Mouse (Mus musculus): ENCODE measurements around the gene Gnb2. TPM values are rescaled to one million over a fixed set of nuclear protein-coding genes. Genes with fewer than 3 reads are reported as not detected.

The Gnb2 gene
- polyA plus RNA-seq, 1 experiment from 2014 or later = 437 TPM

DNA sequence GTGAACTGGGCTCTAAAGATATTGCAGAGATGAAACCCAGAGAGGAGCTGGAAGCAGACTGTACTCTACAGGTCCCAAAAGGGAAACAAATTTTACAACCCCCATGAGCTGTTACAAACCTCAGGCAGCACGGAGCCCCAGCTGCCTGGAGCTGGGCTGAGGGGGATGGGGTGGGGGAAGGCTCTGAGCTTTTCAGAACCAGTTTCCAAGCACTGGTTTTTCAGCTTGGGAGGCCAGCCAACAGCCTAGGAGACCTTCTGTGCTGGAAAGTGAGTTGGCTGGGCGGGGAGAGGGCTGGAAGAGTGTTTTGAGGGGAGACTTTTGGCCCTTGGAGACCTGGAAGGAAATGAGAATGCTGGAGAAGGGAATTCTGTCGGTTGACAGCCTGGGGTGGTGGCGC, 41.8 kb downstream of the Gnb2 start:
- Histone ChIP-seq H3K9ac (no peak overlapping the region), H3K36me3 (no peaks in the 10 kb centered on the region), H3K9me3 (no peaks in the 10 kb centered on the region), H3K4me1 (peaks cover 13% of the 10 kb centered on the region), H3K4me2 (no peak overlapping the region), H3K27ac (peak overlapping the region; percentile 38; the same call in 1 of the 2 replicates), H3K4me3 (no peak overlapping the region), H3K27me3 (peaks cover 9% of the 10 kb centered on the region)
- no peak for ATAC-seq (ENCODE audit: borderline replicate concordance, extremely low read depth, low FRiP score, low TSS enrichment)
- WGBS = 36% methylated on average over 4 of the region's 4 CpGs

DNA sequence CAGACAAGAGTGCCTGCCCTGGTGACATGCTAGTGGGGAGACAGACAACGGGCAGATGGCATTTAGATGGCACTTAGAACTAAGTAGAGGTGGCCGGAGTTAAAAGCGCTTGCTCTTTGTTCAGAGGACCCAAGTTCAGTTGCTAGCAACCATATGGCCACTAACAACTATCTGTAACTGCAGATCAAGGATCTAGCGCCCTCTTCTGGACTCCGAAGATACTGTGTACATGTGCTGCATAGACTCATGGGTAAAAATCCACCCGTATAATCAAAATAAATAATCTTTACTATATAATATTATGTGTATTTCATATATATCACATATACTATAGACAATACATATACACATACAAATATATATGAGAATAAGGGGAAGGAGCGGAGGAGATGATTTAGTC, 45.7 kb downstream of the Gnb2 start:
- no peak for ATAC-seq (ENCODE audit: borderline replicate concordance, extremely low read depth, low FRiP score, low TSS enrichment)
- 83% methylated on average over 7 of the region's 7 CpGs for WGBS
- Histone ChIP-seq H3K4me1 (peaks cover 13% of the 10 kb centered on the region; the same call in 1 of the 2 replicates), H3K36me3 (no peaks in the 10 kb centered on the region), H3K9ac (no peak overlapping the region), H3K27ac (no peak overlapping the region), H3K27me3 (peaks cover 36% of the 10 kb centered on the region), H3K4me3 (no peak overlapping the region), H3K9me3 (no peaks in the 10 kb centered on the region), H3K4me2 (no peak overlapping the region)

DNA sequence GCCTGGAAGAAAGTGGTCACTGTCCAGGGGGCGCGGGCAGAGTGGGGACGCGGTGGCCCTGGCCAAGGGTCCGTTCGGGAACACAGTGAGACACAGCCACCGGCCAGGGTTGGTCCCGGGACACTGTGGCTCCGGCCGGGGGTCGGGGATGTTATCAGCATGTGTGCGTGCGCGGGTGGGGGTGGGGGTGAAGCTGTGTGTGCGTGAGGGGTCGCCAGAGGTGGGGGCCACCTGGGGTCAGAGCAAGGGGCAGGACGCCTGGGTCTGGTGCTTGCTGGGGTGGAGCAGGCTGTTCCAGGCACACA, 47.5 kb downstream of the Gnb2 start:
- H3K27ac ChIP-seq = no peak overlapping the region
- ATAC-seq (ENCODE audit: borderline replicate concordance, extremely low read depth, low FRiP score, low TSS enrichment) = 0 out of 2 replicates have a peak, but pooled peaks have one; percentile 13
- H3K9me3 ChIP-seq = no peaks in the 10 kb centered on the region
- peaks cover 36% of the 10 kb centered on the region for H3K27me3 ChIP-seq
- peak overlapping the region; percentile 61 for H3K4me2 ChIP-seq
- no peaks in the 10 kb centered on the region for H3K36me3 ChIP-seq
- peak overlapping the region; percentile 31 for H3K4me3 ChIP-seq
- H3K4me1 ChIP-seq = peaks cover 11% of the 10 kb centered on the region
- 4% methylated on average over 17 of the region's 17 CpGs for WGBS
- peak overlapping the region; percentile 32; the same call in 1 of the 2 replicates for H3K9ac ChIP-seq

DNA sequence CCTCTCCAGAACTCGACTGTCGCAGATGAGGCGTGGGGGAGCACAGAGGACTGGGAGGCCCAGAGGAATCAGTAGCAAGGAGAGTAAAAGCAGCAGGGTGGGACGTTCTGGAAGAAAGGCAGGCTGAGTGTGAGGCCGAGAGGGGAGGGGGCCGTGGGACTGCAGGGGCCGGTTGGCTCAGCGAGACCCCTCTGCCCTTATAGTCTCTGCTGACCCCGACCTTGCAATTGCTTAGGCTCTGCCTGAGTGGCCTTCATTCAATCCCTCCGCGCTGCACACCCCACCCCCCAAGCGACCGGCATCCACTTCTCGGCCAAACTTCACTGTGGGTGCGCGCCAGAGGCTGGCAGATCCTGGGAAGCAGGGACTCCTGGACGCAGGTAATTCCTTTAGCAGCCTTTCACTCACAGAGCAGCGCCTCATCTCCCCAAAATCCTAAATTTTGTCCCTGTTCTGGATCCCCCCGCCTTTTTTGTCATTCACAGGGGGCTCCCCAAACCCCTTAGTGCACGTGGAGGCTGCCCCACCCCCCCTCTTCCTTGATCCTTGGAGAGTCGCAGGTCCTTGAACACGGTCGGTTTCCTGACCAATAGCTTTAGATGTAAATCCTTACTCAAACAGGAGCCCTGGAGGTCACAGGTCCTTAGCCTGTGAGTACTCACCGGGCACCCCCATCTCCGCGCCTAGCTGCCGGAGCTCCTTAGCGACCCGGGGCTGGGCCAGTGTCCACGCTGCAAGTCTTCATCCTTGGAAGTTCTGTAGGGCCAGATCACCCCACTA, 48.0 kb downstream of the Gnb2 start:
- no peak overlapping the region for H3K27ac ChIP-seq
- WGBS = 7% methylated on average over 30 of the region's 30 CpGs
- no peaks in the 10 kb centered on the region for H3K9me3 ChIP-seq
- no peak for ATAC-seq (ENCODE audit: borderline replicate concordance, extremely low read depth, low FRiP score, low TSS enrichment)
- H3K36me3 ChIP-seq = no peaks in the 10 kb centered on the region
- H3K27me3 ChIP-seq = peaks cover 36% of the 10 kb centered on the region
- H3K9ac ChIP-seq = peak overlapping the region; percentile 32; the same call in 1 of the 2 replicates
- peak overlapping the region; percentile 31 for H3K4me3 ChIP-seq
- peaks cover 11% of the 10 kb centered on the region for H3K4me1 ChIP-seq
- peak overlapping the region; percentile 61 for H3K4me2 ChIP-seq

DNA sequence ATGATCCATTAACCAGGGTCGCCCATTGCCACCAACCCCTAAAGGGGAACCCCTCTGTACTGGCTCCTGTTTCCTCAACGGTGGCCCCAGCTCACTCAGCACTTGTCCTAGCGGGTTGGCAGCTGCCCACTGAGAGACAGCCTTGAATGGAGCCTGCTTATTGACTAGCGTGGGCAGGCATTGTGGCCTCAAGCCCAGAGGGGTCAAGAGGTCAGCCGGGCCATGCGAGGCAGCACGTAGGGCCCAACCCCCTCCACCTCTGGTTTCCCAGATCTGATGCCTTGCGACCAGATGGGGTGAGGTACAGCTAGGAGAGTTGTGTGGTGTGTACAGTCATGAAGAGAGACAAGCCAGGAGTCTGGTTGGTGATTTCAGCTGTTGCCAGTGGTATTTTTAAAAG, 51.4 kb downstream of the Gnb2 start:
- Histone ChIP-seq H3K27me3 (peaks cover 30% of the 10 kb centered on the region), H3K9me3 (no peaks in the 10 kb centered on the region), H3K4me3 (no peak overlapping the region), H3K9ac (no peak overlapping the region), H3K4me2 (no peak overlapping the region), H3K36me3 (no peaks in the 10 kb centered on the region), H3K4me1 (peaks cover 11% of the 10 kb centered on the region), H3K27ac (no peak overlapping the region)
- no peak for ATAC-seq (ENCODE audit: borderline replicate concordance, extremely low read depth, low FRiP score, low TSS enrichment)
- 41% methylated on average over 8 of the region's 8 CpGs for WGBS

DNA sequence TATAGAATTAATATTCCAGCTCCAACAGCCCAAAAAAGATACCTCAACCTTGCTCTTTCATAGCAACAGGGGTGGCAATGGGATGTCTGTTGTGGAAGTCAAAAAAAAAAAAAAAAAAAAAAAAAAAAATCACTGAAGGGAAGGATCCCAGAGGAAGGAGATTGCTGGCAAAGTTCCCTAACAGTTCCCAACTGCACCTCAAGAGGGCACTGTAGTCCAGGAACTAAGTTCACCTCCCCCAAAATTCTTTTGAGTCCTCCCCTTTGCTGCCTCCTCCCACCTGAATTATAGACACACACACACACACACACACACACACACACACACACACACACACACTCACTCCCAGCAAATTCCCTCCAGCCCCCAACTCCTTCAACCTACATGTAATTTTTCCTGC, 52.2 kb downstream of the Gnb2 start:
- no peak overlapping the region for H3K27ac ChIP-seq
- H3K36me3 ChIP-seq = no peaks in the 10 kb centered on the region
- no peak overlapping the region for H3K9ac ChIP-seq
- ATAC-seq (ENCODE audit: borderline replicate concordance, extremely low read depth, low FRiP score, low TSS enrichment) = no peak
- H3K4me1 ChIP-seq = peaks cover 11% of the 10 kb centered on the region
- peaks cover 23% of the 10 kb centered on the region for H3K27me3 ChIP-seq
- H3K4me2 ChIP-seq = no peak overlapping the region
- H3K9me3 ChIP-seq = no peaks in the 10 kb centered on the region
- H3K4me3 ChIP-seq = no peak overlapping the region

Small RNA genes within 50 kb of the gene (microRNA-seq; reads per million reads assigned to microRNA genes)
- not detected for gene Mir6418

Other genes with a start within 250 kb of the Gnb2 start
- gene Ache, start 246.0 kb downstream of the Gnb2 start, polyA plus RNA-seq (2015; fragmentation: Nextera tagmentation; extraction: Ambion mirVana) = 1.8 and 3.9 TPM in 2 replicates
- gene Ufsp1, start 238.9 kb downstream of the Gnb2 start, polyA plus RNA-seq (2015; fragmentation: Nextera tagmentation; extraction: Ambion mirVana) = 5.3 and 5.8 TPM in 2 replicates
- gene Srrt, start 225.8 kb downstream of the Gnb2 start, polyA plus RNA-seq (2015; fragmentation: Nextera tagmentation; extraction: Ambion mirVana) = 145 and 155 TPM in 2 replicates
- 95.9 and 96.3 TPM in 2 replicates for gene Trip6, start 219.1 kb downstream of the Gnb2 start, polyA plus RNA-seq (2015; fragmentation: Nextera tagmentation; extraction: Ambion mirVana)
- gene Slc12a9, start 199.9 kb downstream of the Gnb2 start, polyA plus RNA-seq (2015; fragmentation: Nextera tagmentation; extraction: Ambion mirVana) = 12.0 and 13.0 TPM in 2 replicates
- 57.5 and 58.9 TPM in 2 replicates for gene Ephb4, start 183.4 kb downstream of the Gnb2 start, polyA plus RNA-seq (2015; fragmentation: Nextera tagmentation; extraction: Ambion mirVana)
- gene Zan, start 56.4 kb downstream of the Gnb2 start, polyA plus RNA-seq (2015; fragmentation: Nextera tagmentation; extraction: Ambion mirVana) = 0.26 and 0.35 TPM in 2 replicates
- 54.1 and 58.4 TPM in 2 replicates for gene Pop7, start 31.0 kb downstream of the Gnb2 start, polyA plus RNA-seq (2015; fragmentation: Nextera tagmentation; extraction: Ambion mirVana)
- 11.8 and 12.1 TPM in 2 replicates for gene Gigyf1, start 15.0 kb downstream of the Gnb2 start, polyA plus RNA-seq (2015; fragmentation: Nextera tagmentation; extraction: Ambion mirVana)
- 0.55 and 0.66 TPM in 2 replicates for gene Epo, start 268 bp downstream of the Gnb2 start, polyA plus RNA-seq (2015; fragmentation: Nextera tagmentation; extraction: Ambion mirVana)
- 0.24 and 0.71 TPM in 2 replicates for gene Actl6b, start 20.0 kb upstream of the Gnb2 start, polyA plus RNA-seq (2015; fragmentation: Nextera tagmentation; extraction: Ambion mirVana)
- gene Tfr2, start 36.3 kb upstream of the Gnb2 start, polyA plus RNA-seq (2015; fragmentation: Nextera tagmentation; extraction: Ambion mirVana) = 0.31 and 0.40 TPM in 2 replicates
- 31.6 and 32.8 TPM in 2 replicates for gene Mospd3, start 67.5 kb upstream of the Gnb2 start, polyA plus RNA-seq (2015; fragmentation: Nextera tagmentation; extraction: Ambion mirVana)
- 130 TPM in 2 replicates for gene Pcolce, start 80.3 kb upstream of the Gnb2 start, polyA plus RNA-seq (2015; fragmentation: Nextera tagmentation; extraction: Ambion mirVana)
- 0.08 and 0.21 TPM in 2 replicates for gene Fbxo24, start 95.5 kb upstream of the Gnb2 start, polyA plus RNA-seq (2015; fragmentation: Nextera tagmentation; extraction: Ambion mirVana)
- 35.7 and 37.1 TPM in 2 replicates for gene Lrch4, start 95.6 kb upstream of the Gnb2 start, polyA plus RNA-seq (2015; fragmentation: Nextera tagmentation; extraction: Ambion mirVana)
- gene Gm20605, start 95.7 kb upstream of the Gnb2 start, polyA plus RNA-seq (2015; fragmentation: Nextera tagmentation; extraction: Ambion mirVana) = 9.4 and 9.6 TPM in 2 replicates
- 6.5 and 8.3 TPM in 2 replicates for gene Sap25, start 107.8 kb upstream of the Gnb2 start, polyA plus RNA-seq (2015; fragmentation: Nextera tagmentation; extraction: Ambion mirVana)
- 0.06 TPM in 1 of 2 replicates, not detected in the other for gene Irs3, start 112.2 kb upstream of the Gnb2 start, polyA plus RNA-seq (2015; fragmentation: Nextera tagmentation; extraction: Ambion mirVana)
- 15.5 and 16.7 TPM in 2 replicates for gene Agfg2, start 151.2 kb upstream of the Gnb2 start, polyA plus RNA-seq (2015; fragmentation: Nextera tagmentation; extraction: Ambion mirVana)
- gene Nyap1, start 208.1 kb upstream of the Gnb2 start, polyA plus RNA-seq (2015; fragmentation: Nextera tagmentation; extraction: Ambion mirVana) = 1.6 and 1.8 TPM in 2 replicates
- 136 and 150 TPM in 2 replicates for gene Tsc22d4, start 212.2 kb upstream of the Gnb2 start, polyA plus RNA-seq (2015; fragmentation: Nextera tagmentation; extraction: Ambion mirVana)
- 33.7 and 33.9 TPM in 2 replicates for gene Ppp1r35, start 245.3 kb upstream of the Gnb2 start, polyA plus RNA-seq (2015; fragmentation: Nextera tagmentation; extraction: Ambion mirVana)

Data from lung, embryonic 15.5 days (tissue).